Mouse (Mus musculus) cerebellum, adult 9-10 months (tissue): ENCODE measurements at regions not wholly inside any gene's neighbourhood (a gene's known extent, or its start where the extent isn't known, plus 50 kb on each side); places are given as distances from the start of the nearest gene placed in this dataset.

ENCODE experiments used
- DNase-seq: peaks from one replicate; pipeline ENCODE4 v3.0.0; 2022

DNA sequence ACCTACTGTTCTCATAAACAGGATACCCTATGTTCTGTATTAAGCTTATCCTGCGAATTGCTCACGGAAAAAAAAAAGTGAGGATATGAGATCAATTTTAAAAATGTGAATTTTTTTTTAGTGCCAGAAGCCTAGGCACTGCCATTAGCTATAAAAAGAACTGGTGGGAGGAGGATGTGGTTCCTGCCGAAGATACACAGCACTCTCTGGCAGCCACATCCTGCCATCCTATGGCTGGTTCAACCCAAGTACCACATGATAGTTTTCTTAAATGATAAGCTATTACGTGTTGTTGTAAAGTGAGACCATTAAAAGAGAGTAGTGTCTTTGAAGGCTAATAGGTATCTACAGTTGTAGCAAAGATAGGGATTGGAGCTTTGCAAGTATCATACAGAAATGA lies 58.2 kb upstream of the Ppp3ca start:
- no peak for DNase-seq

DNA sequence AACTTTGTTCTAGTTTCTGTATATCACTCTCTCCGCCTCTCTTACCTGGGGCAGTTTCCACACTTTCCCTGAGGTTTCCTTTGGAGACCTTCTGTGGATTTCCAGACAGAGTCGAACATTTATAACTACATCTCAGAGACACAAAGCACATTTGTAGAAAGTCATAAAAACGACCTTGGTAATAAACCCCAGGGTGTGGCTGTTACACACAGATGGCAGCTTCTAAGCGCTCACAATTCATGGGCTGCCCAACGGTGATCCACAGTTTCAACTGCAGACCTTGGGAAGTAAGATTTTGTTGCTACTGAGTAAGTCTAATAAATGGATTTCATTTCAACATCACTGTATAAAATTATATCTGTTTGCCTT lies 59.4 kb upstream of the Ppp3ca start:
- DNase-seq, result no peak

DNA sequence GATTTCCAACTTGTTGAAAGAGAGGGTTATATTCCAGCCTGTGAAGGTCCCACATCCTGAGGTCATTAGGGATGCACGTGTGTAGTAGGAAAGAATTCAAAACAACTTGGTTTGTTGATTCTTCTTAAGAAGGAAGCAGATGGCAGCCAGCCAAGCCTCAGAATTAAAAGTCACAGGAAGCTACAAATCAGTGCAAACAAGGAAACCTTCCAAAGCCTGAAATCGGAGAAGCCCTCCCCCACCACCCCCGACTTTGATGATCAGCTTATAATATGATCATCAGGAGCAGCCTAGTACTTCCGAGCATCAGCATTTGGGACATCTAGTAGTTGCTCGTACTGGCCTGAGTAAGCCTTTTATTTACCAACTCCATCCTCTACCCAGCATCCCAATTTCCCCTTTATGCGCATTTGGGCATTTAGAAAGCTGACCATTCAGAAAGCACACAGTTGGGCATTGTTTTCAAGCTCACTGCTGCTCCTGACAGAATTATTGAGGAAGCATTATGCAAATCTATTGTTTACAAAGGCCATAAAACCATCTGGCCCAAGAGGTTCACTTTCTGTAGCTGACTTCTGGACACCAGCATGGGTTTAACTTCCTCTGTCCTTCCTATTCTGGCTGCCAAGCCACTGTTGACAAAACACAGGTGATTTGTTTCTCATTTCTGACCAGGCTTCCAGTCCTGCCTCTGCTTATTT lies 59.9 kb upstream of the Ppp3ca start:
- no peak for DNase-seq

DNA sequence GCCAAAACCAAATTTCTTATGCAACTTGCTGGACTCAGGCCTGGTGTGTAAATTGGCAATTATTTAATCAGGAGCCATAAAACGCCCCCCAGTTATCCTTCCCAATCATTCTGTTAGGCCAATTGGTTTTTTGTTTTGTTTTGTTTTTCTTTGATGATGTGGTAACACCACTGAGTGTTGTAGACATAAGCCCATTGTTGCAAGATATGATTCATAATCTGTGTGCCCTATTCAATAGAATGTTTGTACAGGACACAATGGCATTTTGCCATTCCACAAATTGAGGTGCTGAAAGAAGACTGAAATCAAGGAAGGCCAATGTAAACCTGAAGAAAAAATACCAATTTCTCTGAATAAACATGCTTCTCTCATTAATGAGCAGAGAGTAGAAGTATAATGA lies 68.2 kb upstream of the Ppp3ca start:
- no peak for DNase-seq

DNA sequence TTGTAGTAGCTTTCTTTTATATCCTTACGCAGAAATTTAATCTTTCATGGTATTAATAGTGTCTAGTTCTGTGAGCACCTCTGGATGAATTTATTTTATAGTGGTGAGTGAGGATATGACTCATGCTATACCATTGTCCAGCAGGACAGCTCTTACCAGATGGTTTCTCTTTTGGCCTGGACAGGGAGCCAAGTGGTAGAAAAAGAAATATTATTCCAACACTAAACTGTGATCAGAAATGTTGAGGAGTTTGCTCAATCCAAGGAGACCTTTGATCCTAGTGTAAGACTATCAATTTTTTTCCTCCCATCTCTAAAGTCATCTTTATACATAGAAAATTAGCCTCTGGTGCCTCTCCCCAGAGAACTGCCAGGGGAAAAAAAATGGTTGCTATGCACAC lies 86.0 kb upstream of the Ppp3ca start:
- peak; percentile 16 for DNase-seq

DNA sequence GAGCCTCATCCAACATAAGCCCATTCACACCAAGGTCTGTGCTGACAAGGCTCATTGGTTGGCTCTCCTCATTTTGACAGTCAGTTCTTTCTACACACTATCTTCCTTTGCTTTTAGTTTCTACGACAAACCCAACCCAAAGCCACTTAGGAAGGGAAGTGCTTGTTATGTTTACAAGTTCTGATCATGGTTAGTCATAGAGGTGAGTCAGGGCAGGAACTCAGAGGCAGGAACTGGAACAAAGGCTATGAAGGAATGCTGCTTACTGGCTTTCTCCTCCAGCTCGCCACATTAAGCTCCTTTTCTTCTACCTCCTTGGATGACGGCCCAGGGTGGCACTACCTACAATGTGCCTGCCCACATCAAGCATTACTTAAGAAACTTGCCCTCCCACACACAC lies 91.9 kb upstream of the Ppp3ca start:
- DNase-seq, result no peak

DNA sequence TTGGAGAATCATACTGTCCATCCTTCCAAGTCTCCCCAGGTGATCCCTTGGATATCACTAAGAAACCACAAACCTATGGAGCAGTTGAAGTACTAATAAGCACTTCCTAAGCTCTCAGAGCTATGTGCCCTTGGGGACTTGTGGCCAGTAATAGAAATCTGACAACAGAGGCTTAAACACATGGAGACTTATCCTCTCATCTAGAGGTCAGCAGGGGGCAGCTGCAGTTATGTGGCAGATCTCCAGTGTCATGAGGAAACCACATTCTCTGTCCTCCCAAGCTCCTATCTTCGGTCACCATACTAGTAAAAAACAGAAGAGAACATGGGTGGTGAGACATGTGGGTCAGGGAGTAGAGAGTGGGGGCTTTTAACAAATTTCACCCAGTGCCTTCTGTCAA lies 99.4 kb upstream of the Ppp3ca start:
- peak; percentile 3 for DNase-seq

DNA sequence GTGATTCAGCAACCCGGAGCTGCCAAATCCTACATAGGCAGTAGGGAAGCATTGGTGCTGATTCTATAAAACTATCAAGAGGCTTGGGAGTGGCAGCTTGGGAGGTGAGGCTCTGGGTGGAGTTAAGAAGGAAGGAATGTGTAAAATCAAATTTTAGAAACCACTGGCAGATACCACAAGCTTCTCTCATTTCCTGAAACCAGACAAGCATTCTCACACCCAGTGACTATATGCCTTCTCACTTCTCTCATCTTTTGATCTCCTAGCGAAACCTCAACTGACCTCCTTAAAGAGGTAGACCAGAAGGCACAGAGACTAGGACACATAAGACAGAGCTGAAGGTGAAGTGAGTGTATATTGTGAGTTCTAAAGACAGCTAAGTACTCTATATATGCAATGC lies 113.4 kb upstream of the Ppp3ca start:
- no peak for DNase-seq

DNA sequence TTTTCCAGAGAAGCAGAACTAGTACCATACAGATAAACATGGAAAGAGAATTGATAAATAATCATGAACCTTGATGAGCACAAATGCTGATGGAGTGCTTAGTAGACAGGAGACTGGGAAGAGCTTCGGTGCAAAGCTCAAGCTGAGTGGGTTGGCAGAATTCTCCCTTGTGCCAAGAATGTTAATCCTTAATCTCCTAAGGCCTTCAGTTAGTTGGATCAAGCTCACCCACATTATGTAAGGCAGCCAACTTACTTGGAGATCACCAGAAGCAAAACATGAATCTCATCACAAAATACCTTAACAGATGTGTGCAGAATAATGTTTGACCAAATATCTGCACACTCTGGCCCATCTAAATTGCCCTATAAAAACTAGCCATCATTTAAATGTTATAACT lies 120.5 kb upstream of the Ppp3ca start:
- no peak for DNase-seq

DNA sequence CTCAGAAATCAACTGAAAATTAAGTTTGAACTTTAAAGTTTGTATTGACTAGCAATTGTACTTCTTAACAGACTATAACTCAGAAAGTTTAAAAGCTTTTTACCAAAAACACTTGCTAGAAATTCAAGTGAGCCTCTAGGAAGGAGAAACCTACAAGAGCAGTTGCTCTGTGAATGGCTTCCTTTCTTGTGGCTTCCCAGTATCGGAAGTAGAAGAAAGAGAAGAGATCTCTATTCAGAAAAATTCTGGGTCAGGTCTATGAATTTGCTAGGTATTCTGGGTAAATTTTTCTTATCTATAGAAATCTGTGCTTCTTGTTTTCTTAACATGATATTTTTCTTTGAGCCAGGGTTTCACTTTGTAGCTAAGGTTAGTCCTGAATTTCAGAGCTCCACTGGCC lies 138.3 kb upstream of the Ppp3ca start:
- DNase-seq, result no peak

DNA sequence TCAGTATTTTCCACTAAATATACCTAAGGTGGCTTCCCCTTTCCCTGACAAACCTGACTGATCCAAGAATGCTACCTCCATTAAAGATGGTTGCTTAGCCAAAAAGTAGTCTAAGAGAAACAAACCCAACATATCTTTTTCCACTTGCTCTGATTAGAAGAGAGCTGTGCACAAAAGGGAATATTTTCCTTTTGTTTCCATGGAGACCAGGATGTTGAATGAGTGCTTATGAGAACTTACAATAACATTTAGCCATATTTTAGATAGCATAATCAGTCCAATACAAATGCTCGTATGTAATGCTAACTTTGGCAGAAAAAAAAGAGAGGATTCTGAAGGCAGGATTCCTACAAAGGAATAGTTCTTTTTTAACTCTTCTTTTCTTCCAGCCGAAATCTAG lies 161.3 kb upstream of the Ppp3ca start:
- no peak for DNase-seq

DNA sequence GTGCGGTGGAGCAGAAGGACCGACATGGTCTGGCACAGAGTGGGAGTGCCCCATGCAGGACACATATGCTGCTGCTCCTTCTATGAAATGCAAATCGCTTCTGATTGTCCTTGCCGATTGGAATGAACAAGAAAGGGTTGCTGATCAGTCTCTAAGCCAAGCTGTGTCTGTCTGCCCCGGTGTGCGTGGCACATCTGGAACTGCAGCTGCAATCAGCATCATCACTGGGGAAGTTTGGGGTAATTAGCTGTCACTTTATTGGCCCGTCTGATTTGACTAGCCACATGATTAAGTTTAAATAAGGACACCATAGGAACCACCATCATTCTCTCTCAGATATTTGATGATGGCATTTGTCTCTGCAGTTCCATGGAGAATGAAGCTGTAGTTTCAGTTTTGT lies 162.9 kb upstream of the Ppp3ca start:
- no peak for DNase-seq

DNA sequence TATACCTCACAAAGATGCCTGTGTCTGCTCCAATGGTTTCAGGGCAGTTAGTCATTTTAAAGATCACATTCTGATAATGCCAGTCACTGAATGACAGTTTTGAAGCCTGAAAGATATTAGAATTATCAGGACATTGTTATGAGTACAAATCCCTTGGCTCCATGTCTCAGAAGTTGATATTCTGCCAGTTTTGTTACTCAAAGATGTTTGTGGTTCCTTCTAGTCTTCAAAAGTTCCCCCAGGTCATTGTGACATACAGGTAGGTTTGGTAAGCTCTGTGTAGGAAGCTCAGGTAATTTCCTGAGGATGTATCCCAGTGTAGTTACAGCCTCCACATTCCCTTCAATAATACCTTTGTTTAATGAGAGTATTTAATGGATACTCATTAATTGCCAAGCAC lies 169.0 kb upstream of the Bank1 start:
- DNase-seq, result no peak

DNA sequence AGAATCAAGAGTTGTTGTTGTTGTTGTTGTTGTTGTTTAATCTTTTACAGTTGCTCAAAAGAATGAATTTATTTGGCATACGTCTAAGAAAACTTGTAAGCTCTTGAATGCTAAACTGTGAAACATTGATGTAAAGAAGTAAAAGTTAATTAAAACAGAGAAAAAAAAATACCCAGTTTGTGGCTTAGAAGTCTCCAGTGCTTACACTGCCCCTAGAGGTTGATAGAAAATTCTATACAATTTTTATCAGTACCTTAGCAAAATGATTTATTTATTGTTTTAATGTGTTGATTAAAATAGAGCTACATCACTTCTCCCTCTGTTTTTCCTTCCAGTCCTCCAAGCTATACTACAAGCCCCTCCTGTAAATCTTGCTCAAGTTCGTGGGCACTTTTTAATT lies 165.8 kb upstream of the Bank1 start:
- no peak for DNase-seq

DNA sequence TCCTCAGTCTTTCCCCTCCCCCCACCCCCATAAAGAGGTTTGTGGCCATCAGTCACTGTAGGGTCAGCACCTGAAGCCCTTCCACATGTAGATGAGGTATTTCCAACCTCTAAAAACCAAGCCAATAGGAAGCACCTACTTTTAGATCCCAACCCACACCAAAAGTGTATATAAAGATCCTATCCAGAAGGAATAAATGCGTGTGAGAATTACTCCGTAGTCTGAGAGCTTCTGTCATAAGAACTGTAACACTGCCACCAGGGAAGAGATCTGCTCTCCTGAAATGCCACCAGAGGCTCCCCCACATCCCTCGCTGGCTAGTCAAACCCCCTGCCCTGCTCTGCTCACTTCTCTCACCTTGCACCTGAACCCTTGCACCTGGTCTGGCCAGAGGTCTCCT lies 145.8 kb upstream of the Bank1 start:
- no peak for DNase-seq

DNA sequence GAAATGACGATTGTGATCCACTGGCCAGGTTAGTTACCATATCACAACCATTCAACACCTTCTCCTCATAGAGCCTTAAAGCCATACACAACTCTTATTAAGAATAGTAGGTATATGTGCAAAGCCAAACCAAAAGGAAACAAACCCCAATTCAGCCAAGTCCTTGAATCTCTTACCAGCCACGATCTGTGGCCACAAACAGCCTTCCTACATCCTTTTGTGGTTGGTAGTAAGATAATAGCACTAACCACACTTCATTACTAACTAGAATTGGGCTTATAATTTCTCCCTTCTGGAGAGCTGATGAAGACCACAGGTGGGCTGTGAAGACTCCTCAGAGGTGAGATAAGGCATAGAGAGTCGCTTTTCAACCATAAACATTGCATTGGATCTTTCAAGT lies 136.9 kb upstream of the Bank1 start:
- no peak for DNase-seq

DNA sequence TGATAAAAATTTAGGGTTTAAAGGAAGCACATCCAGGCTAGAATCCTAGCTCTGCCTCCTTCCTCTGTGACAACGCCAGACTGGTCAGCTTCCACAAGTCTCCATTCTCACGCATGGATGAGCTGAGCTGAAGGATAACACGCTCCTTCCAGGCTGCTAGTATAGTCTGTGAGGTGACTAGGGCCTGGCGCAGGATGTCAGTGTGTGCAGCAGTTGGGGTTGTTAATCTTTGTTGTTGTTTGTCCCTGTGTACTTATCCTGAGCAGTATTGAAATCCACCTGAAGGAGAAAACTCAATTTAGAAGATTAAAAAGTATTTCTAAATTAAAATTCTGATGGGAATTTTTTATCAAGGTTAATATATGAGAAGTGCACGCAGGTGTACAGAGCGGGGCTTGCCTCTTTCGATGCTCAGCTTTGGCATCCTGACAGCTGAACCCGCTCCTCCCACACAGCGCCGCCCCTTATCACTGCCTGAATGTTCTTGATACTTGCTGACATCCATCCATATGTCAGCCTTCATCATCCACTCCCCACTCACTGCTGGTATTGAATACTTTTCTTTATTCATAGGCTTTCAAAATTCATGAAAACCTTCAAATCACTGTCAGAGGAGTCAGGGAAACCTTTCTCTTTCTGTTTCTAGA lies 130.7 kb upstream of the Bank1 start:
- no peak for DNase-seq

DNA sequence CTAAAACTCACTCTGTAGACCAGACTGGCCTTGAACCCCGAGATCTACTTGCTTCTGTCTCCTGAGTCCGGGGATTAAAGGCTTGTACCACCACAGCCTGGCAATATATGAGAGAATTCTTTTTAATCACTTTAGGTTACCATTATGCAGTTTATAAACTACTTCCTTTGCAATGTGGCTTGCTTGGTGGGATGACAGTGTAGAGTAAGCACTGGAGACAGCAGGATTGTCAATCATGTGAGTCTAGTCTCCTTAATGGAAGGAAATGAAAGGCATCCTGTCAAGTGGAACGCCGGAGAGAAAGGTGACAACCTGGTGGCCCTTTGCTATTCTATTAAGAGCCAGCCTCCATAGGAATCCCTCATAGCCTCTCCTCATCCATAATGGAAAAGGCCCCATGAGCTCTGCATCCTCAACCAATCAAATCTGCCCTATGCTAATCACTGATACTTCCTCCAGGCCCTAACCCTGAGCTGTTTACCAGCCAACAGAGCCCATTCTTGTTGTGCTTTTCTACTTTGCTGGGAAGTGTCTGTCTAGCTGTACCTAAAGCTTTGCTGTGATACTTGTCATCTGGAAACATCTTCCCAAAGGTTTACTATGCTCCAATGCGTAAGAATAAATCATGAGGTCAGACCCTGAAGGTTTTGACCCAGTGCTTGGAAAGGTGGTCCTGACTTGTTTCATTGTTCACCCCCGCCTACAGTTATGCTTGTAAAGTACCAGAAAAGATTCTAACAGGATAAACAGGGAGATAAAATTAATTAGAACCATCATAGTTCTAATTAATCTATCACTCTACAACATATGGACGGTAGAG lies 130.0 kb upstream of the Bank1 start:
- DNase-seq, result no peak

DNA sequence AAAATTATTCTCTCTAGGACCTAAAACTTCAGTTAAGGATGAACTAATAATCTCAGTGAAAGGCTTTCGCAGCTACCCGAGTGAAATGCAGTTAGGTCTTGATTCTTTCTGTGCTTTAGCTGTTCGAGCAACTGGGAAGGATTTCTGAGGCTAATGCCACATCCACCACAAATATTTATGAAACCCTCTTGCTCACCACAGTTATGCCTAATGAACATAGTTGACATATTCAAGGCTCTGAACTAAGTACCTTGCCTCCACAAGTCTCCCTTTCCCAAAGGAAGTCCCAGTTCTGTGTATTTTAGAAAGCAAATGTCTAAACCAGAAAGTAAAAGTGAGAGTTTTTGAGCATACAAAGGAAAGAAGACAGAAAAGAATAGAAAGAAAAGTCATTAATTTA lies 129.1 kb upstream of the Bank1 start:
- DNase-seq, result no peak

DNA sequence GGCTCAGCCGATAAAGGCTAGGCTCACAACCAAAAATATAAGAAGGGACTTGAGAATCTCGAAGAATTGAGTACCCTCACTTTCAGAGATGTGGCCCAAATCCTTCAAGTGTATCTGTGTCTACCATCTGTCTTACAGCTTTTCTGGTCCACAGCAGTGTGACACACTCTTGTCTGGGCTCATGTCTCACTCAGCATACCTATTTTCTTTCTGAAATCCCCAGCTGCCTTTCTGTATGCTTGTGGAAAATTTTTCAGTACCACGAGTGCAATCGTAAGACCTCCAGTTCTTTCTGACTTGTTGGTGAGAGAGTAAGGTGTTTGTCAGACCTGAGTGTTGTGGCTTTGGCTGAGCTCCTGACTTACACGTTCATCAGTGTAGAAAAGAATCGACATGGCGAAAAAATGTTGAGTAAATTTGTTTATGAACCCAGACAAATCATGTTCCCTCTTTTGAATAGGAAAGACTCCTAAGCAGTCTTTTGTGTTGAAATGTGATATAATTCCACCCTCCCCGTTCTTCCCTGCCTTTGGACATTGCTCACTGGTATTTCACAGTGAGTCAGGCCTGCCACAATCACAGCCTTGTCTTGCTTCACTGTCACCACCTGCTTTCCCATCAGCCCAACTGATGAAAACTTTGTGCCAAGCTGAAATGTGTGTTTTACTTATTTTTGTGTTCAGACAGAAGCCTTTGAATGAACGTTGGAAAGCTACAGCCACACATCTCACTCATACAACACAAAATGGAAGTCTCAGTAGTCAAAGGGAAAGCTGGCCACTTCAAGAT lies 125.3 kb upstream of the Bank1 start:
- no peak for DNase-seq

DNA sequence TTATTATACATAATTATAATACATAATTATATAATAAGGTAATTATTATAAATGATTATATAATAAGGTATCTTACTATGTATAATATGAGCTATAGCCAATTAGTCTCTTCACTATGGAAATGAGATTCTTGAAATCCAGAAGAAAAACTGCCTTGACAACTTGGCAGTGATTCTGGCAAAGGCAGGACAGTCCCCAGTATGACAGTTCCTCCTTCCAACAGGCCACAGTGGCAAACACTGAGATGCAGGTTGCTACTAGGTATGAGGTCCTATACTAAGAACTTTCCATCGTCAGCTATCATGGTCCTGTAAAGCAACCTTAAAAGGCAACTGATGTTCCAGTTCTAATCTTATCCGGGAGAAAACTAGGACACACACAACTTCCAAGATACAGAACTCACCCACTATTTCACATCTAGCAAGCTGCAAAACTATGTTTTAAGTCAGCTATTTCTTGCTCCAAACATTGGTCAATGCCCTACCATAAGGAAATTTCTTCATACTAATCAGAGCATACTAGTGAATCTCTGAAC lies 124.6 kb upstream of the Bank1 start:
- no peak for DNase-seq

DNA sequence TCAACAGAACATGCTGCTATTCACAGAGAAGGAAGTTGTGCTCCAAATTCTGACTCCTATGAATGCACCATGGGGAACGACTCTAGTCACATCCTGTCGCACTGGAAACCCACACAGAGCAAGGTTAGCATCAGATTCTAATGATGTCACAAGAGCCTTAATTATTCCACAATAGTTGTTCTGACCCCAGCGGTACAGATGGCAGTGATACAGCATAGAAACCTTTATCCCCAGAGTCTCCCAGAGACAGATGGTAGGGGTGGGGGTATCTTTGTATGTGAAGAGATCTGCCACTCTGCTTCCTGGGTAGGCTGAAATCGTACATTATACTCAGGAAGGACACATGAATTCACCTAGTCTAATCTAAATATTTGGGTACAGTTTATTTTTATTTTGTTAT lies 123.5 kb upstream of the Bank1 start:
- DNase-seq, result no peak

DNA sequence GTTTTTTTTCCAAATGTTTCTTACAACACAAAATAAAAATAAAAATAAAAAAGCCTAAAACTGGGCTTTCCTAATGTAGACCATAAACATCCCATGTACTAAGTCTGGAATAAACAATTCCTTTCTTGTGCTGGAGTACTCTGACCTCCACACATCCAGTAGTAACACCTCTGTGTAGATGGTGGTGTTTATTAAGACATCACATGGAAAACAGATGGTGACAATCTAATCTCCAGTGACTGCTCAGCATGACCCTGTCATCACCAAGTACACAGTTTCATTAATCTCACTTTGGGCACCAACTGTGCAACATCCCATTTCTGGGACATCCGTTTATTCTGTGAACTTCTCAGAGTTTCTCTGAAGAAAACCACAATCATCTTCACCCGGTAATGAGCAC lies 118.7 kb upstream of the Bank1 start:
- DNase-seq, result no peak
